Mouse (Mus musculus): ENCODE data around the gene Hist2h2ac.
A peak's percentile ranks its signal among the peaks of the same experiment; 100 is the strongest.
"Not testable (repeated sequence)": the region's sequence is repeated elsewhere in the genome, so short reads cannot be mapped to it uniquely, and the experiment has no call there.

The Hist2h2ac gene

DNA sequence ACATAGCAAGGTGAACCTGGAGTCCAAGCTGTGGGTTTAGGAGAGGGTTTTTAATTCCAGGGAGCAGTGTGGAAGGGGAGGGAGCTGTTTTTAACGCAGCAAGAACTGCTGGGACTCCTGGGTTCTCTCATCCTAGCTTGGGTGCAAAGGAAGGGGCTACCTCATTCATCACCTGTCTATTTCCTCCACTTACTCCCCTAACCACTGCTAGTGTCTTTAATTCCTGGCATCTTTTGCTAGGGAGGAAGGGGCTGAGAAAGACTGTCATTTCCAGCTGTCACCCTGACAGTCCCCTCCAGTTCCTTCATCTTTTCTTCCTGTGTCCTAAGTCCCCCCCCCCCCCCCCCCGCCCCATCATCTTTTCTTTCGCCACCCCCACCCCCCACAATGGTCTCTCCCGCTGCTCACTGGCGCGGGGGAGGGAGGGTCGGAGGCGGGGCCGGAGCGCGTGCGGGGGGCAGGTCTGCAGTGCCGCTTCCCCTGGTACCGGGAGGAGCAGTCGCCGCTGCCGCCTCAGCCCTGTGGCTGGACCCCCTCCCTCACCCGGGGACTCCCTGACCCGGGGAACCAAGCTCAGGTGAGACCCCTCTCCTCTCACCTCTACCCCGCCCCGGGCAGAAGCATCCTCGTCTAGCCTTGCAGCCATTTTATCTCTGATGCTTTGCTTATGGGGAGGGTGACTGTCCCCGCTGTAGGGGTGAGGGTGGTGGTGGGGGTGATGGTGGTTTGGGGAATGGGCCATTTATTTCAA, 39.8 kb downstream of the Hist2h2ac start, which contains the start of gene Sv2a:
TSS of gene Sv2a (plus strand) at position 425 of the 751 bp plus-strand sequence.
- no peak for DNase-seq (ENCODE audit: low spot score)

DNA sequence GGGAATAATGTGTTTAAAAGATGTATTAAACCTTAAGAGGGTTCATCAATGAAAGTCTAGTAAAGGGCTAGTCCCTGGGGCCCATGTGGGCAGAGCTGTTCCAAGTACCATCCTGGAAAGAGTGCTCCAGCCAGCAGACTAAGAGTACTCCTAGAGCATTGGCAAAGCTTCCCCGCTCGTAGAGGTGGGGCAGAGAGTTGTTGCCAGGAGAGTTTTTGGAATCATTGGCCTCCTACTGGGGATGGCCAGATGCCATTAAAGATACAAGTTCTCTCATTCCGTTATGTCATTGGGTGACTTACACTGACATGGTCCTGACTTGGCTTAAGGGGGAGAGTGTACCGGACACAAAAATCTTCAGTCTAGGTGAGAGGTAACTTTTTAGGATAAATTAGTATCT, 41.1 kb downstream of the Hist2h2ac start:
- no peak for DNase-seq (ENCODE audit: low spot score)

DNA sequence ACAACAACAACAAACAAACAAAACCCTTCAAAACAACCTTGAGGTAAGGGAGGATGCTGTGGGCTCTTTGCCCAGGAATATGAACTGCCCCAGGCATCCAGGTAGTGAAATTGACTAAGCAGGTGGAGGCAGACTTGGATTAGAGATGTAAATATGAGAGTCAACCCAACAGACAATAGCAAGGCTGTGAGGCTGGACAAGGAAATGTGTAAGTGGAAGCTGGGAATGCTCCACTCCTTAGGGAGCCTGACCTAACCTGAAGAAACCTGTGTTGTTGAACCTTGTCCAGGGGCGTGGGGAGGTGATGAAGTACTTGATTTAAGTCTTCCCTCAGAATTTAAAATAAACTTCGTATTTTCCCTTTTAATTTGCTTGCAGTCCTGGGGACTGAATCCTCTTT, 41.8 kb downstream of the Hist2h2ac start:
- no peak for DNase-seq (ENCODE audit: low spot score)

DNA sequence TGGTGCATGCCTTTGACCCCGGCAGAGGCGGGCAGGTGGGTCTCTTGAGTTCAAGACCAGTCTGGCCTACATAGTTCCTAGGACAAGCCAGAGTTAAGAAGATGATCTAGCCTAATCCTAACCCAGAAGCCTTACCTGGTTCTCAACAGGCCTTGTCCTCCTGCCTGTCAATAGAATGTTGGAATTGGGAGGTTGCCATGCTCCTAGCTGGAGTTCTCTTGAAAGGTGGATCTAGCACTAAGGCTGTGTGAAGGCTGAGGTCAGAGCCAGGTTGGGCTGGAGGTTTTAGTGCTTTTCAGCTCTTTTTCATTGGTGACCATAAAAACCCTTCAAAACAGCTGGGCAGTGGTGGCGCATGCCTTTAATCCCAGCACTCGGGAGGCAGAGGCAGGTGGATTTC, 42.3 kb downstream of the Hist2h2ac start:
- DNase-seq (ENCODE audit: low spot score), result no peak

DNA sequence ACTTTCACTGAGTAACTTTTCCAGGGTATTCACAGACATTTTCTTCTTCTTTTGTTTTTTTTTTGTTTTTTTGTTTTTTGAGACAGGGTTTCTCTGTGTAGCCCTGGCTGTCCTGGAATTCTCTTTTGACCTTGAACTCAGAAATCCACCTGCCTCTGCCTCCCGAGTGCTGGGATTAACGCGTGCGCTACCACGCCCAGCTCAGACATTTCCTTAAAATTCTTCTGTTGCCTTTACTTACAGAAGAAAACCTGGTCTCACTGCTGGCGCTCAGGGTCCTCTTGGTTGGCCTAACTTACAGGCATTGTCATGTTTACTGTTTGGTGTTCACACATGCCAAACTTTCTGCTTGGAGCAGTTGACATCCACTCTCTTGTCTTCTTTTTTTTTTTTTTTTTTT, 45.4 kb downstream of the Hist2h2ac start:
- no peak for DNase-seq (ENCODE audit: low spot score)

DNA sequence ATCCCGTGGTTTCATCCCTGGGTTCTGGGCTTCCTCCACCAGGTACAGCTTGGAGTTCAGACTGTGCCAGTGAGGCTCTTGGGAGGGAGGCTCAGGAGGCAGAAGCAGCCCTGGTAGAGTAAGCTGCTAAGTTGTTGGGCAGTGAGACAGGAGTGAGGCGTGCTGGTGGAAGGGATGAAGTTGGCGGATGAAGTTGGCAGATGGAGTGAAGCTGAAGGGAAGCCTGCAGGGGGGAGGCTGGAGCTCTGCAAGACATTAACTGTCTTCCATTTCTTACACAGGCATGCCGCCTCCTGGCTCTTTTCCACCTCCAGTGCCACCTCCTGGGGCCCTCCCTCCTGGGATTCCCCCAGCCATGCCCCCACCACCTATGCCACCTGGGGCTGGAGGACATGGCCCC, 46.6 kb downstream of the Hist2h2ac start:
- not testable (repeated sequence) for DNase-seq (ENCODE audit: low spot score)

DNA sequence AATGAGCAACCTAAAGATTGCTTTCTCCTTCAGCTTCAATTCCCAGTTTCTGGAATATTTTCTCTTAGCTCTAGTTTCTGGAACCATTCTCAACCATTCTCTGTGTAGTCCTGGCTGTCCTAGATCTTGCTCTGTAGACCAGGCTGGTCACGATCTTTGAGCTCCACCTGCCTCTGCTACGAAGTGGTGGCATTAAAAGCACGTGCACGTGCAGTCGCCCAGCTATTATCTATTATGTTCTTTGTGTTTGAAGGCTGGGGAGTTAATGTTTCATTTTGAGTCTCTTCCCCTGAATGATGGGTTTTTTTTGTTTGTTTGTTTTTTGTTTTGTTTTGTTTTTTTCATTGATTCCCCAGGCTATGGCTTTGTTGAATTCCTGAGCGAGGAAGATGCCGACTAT, 47.5 kb downstream of the Hist2h2ac start:
- DNase-seq (ENCODE audit: low spot score), result no peak

DNA sequence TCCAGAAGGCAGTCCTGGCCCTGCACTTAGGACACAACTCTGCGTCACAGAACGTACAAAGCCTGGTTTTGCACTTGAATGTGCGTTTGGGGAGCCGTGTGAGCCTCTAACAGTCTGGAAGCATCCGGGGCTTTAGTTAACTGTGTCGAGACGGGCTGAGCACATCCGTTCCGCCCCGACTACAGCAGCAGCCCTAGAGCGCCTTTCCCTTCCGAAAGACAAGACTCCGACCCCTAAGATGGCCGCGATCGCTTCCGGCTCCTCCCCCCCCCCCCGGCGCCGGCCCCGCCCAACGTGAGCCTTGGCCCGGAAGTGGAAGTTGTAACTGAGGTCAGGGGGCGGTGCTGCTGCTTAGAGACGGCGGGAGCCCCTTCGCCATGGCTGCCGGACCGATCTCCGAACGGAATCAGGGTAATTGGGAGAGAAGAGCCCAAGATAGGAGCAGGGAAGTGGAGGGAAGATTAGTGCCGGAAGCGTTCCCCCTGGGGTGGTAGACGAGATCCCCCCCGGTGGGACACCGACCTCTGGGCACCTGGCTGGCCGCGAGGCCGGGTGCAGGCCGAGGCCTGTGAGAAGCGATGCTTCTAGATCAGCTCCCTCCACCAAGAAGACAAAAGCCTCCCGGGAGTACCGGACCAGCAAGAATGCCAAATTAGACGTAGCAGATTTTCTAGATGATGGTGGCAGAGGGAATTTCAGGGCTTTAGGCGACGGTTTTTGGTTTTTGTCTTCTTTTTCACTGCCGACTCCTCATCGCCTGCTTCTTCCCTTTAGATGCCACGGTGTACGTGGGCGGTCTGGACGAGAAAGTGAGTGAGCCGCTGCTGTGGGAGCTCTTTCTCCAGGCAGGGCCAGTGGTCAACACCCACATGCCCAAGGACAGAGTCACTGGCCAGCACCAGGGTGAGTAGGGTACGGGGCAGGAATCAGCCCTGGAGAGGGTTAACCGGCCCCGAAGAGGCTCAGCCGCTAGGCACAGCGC, 48.2 kb downstream of the Hist2h2ac start, which contains the start of gene Sf3b4:
TSS of gene Sf3b4 (plus strand) at position 136 of the 982 bp plus-strand sequence.
- DNase-seq (ENCODE audit: low spot score), result peak; percentile 73

DNA sequence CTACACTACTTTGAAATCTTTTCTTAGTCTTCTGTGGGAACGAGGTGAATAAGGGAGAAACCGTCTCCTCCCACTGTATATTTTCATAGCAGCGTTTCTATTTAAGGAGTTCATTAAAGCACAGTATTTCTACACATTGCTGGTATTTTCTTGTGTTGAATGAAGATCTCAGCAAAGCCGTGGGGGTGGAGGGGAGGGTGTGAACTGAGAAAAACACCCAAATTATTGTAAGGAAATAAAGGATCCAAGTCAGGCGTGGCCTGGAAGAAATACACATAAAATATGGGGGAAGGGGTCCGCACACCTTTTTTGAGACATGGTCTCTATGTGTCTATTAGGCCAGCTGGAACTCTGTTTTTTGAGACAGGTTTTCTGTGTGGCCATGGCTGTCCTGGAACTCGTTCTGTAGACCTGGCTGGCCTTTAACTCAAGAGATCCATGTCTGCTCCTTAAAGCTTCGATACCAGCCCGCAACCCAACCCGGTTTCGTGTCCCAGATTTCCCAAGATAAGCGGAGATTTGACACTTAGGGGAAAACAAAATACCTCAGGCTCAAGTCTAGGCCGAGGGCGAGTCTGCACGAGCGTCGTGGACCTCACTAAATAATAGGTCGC, 49.0 kb downstream of the Hist2h2ac start:
- no peak for DNase-seq (ENCODE audit: low spot score)

DNA sequence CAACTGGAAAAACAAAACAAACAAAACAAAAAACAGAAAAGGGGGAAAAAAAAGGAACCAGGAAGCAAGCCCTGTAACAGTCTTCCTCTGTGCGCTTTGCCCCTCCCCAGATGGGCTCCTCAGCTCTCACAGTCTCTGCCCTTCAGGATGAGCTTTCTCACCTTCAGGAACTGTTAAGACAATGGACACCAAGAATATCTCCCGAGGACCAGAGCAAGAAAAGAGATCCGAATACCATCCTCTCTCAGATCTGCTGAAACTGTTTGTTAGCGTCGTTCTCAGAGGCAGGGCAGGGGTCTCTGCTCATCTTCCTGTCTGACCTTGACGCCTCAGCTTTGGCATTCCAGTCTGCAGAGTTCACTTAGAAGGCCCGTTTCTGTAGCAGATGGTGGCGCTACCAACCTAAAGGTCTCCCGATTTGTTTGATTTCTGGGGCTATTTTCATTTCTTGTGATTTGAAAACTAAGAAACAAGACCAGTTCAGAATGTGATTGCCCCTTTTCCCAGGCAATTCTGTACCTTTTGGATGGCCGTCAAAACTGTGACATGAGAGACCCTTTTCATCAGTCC, 49.6 kb downstream of the Hist2h2ac start:
- no peak for DNase-seq (ENCODE audit: low spot score)

Measured in ovary, adult 18-20 months (tissue).